Mouse (Mus musculus) embryo, embryonic 10.5 days (tissue): Measurements from ENCODE around the gene Btbd17.

Experiments used
- DNase-seq: peaks from one replicate; pipeline ENCODE4 v3.0.0-alpha.2; 2015; ENCODE audit warnings: low spot score

Gene Btbd17

DNA sequence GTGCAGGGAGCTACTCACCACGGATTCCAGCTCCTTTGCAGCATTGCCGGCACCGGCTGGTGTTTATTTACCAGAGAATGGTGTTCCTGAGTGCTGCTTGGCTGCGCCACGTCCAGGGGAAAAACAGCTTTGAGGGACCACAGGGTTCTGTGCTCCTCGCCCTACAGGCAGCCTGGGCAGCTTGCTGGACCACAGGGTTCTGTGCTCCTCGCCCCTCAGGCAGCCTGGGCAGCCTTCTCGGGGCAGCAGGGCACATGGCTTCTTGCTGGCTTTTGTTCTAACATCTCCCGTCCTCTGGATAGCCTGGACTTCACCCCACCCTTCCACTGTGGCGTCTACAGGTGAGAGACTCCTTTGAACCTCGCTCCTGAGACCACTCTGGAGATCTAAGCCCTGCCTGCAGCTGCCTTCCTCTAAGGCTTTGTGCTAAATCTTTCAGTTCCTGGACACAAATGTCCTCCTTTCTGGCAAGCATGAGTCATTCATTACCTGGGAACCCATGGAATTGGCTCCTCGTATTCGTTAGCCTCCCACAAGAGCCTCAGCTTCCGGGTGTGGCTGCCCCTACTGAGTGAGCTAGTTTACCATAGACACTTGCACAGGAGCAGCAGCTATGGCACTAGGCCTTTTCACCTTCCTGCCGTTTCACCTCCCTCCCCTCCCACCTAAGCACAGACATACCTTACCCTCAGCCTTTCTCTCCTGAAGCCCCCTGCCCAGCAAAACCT is 7.0 kb upstream of the Btbd17 start:
- DNase-seq = no peak

DNA sequence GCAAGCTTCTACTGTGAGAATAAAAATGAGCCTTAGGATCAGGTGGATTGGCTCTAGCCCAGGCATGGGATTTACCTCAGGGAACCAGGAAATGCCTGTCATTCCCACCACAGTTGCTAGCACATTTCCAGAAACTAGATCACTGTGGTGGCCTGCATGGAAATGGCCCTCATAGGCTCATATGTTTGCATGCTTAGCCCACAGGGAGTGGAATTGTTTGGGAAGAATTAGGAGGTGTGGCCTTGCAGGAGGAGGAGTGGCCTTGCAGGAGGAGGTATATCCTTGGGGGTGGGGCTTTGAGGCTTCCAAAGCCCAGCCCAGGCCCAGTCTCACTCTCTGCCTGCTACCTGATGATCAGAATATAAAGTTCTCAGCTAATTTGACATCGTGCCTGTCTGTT is 6.2 kb upstream of the Btbd17 start:
- DNase-seq = no peak

DNA sequence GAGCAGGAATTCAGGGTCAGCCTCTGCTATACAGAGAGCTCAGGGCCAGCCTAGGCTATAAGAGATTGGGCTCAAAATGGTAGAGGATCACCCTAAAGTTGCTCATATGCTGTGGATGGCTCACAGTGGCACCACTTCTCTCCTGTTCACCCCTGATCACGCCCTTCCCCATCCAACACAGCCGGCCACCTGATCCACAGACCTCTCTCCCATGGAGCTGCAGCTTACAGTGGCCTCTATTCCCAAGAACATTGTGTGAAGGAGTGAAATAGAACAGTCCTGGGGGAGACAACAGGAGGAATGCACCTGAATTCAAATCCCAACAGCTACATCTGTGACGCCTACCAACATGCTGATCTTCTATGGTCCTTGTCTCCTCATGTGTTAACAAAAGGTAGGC is 2.9 kb upstream of the Btbd17 start, which contains the start of gene Gpr142:
Gene Gpr142, plus strand, starts transcription at position 301 of the 400 bp plus-strand sequence.
- no peak for DNase-seq

DNA sequence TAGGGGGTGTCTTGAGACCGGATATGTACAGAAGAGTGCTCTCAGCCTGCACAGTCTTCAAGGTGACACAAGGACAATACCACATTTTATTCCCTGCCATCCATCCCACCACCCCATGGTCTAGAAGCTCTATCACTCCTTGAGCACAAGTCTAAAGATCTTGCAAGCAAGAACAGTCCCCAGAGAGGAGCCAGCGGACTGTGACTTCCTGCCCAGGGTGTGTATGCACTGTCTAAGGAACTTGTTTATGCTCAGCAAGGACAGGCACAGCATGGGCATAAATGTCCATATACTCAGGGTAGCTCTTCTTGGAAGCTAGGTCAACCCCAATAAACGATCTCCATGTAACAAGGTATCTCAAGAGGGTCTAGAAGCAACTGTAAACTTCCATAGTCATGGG is 2.2 kb upstream of the Btbd17 start:
- DNase-seq = no peak

DNA sequence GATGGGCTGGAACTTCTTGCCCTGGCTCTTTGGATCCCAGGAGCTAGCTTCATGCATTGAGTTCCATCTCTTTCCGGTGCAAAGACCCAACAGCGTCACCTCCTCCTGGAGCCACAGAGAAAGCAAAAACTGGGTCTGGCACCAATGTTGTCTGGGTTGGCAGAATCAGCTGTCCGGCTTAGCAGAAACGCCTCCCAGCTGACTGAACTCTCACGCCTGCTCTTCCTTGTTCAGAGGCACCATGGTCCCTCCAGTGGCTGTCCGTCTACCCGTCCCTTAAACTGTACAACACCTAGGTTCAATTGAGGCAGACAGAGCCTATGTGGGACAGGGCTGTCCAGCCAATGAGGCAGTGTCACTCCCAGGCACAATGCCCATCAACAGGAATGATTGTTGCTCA is 1.4 kb upstream of the Btbd17 start:
- DNase-seq = no peak

GRCm38 (mm10) chr11:114795231-114795746 is 456 bp downstream of the Btbd17 start:
- peak; percentile 90 for DNase-seq

GRCm38 (mm10) chr11:114794691-114795090 is 1.1 kb downstream of the Btbd17 start:
- DNase-seq = no peak

DNA sequence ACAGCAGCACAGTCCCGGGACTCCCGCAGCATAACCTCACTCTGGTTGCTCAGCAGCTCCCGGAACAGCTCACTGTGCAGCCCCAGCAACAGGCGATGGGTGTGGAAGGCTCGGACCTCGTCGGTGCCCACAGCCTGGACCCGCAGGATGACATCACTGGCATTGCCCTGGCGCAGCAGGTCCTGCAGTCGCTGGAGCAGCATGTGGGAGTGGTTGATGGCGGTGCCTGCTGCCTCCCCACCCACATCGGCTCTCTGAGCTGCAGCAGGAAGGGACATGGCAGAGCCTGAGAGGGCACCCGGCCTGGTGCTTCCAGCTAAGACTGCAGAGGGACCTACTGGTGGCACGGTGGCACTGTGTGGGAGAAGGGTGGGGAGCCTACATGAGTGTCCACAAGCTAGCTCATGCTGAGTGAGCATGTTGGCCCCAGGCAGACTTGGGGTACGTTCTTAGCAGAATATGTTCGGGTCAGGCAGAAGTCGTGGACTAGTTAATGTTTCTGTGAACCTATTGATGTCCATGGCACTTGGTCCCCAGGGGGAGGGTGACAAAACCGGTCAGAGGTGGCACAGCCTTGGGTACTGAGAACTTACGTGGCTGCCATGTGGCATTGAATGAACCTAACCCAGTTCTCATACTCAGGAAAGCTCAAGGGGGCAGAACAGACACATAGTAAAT is 1.7 kb downstream of the Btbd17 start:
- no peak for DNase-seq

- no peak for DNase-seq
These were observed 2.7 kb downstream of the Btbd17 start for GRCm38 (mm10) chr11:114792931-114793494.

- DNase-seq = no peak
These were observed 3.8 kb downstream of the Btbd17 start for GRCm38 (mm10) chr11:114791891-114792411.

DNA sequence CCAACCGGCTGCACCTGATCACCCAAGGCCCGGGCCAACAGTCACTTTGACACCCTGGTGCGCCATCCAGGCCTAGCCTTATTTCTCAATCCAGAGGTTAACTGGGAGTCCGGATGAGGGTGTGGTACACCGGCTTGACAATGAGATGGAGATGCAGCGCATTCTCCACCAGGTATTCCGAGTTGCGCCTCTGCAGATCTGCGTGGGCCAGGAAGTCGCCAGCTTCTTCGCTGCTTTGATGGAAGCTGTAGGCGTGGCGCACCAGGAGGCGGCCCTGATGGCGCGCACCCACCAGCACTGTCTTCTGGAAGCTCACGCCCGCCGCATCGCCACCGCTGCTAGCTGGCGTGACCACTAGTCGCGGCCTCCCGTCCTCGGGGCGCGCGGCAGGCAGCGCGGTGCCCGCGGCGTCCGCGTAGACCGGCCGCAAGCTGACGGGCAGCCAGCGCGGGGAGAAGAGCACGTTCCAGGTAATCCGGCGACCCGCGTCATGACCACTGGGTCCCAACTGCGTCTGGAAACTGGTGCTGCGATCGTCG is 4.3 kb downstream of the Btbd17 start:
- no peak for DNase-seq

- no peak for DNase-seq
These were observed 4.9 kb downstream of the Btbd17 start for GRCm38 (mm10) chr11:114790841-114791240.

DNA sequence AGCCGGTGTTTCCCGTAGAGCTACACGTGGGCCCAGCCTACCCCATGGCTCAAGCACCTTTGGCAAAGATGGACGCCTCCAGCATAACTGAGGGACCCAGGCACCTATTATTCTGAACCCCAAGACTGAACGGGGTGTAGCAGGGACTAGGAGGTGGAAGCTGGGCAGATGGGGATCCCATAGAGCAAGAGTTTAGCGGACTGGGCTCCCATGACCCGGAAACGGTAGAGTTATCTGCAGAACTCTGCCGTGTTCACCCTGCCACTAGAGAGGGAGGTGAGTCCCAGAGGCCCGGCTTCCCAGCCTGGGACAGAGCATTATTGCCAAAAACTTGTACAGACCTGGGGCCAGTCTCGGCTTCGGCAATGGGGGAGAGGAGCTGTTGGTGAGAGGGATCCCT is 5.6 kb downstream of the Btbd17 start:
- DNase-seq = no peak

DNA sequence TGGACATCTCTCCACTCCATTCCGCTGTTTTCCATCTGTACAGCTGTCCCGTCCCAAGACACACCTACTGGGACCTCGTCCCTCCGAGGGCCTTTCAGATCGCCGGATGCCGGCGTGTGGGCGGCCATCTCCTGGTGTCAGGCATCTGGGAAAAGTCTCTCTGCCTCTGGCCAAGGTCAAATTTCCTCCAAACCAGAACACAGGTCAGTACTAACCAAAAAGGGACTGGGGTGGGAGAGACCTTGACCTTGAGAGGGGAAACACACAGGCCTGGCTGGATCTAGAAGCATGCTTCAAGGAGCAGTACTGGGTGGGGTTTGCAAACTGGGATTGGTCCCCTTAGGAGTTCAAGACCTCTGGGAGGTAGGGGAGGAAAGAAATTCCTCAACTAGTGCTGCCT is 6.0 kb downstream of the Btbd17 start:
- no peak for DNase-seq

DNA sequence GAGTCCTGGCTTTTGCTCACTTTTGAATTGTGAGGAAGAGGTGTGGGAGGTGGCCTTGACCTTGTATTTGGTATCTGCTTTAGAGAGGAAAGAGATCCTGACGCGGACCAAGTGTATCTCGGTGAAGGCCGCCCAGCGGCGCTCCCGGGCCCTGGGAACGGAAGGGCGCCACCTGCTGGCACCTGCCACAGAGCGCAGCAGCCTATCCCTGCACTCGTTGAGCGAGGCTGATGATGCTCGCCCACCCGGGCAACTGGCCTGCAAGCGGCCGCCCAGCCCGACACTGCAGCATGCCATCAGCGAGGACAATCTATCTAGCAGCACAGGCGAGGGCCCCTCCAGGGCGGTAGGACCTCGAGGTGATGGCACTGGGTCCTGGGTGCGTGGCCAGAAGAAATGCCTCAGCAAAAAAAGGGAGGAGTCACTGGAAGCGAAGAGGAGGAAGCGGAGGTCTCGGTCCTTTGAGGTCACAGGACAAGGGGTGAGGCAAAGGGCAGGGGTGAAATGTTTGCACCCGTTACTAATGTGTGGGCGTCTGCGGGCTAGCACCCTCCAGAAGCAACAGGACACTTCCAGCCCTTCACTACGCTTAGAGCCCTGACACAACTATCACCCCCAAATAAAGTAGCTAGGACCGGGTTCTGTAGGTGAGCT is 6.6 kb downstream of the Btbd17 start:
- peak; percentile 90 for DNase-seq

GRCm38 (mm10) chr11:114787611-114788010 is 8.1 kb downstream of the Btbd17 start:
- DNase-seq = no peak

- DNase-seq = peak; percentile 45
These were observed 9.4 kb downstream of the Btbd17 start for GRCm38 (mm10) chr11:114786326-114786725.

DNA sequence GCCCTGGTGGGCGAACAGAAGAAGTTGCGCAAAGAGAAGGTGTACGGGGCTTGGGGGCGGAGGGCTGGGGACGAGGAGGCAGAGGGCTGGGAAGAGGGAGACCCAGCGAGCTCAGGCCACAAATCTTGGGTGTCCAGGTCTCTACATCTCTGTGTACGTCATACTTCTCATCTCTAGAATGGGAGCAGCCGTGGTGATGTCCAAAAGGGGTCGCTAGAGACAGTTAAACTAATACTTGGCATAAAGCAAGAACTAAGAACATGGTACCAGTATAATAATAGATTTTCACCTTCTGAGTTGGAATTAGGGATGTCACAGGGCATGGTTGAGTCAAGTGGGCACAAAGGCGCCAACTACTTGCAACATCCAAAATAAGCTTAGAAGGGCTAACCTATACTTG is 9.9 kb downstream of the Btbd17 start:
- no peak for DNase-seq

- no peak for DNase-seq
These were observed 15.7 kb downstream of the Btbd17 start for GRCm38 (mm10) chr11:114780076-114780475.

DNA sequence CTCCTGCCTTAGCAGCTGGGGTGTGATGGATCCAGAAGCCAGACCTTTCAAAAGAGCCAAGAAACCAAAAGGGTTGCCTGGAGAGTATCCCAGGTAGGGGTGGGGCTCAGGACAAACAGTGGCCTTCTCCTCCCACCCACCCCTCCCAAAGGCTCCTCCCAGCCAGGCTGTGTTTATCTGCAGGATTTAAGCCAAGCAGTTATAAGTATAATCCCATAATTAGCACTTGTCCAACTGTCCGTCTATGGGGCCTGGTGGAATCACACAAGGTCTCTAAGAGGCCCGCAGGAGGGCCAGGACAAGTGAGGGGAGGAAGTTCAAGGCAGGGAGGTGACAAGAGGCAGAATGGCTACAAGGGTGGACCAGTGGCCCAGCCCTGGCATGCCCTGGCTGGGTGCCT is 23.8 kb downstream of the Btbd17 start:
- no peak for DNase-seq

DNA sequence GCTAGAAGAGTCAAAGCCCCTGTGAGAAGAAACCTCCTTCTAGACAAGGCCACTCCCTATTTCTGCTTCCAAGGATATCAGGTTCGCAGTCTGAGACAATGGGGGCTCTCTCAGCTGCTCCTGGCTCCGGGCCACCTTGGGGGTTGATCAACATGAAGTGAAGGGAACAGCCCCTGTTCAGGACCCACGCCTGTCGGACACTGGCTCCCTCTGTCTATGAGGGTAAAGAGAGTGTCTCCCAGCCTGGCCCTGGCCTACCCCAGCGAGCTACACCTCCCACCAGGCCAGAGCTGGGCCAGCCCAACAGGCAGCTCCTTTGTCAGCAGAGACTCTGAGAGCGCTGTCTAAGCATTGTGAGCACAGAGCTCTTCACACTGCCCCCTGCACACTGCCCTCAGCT is 25.8 kb downstream of the Btbd17 start:
- DNase-seq = no peak
